Mouse (Mus musculus) liver, postnatal 0 days (tissue): ENCODE measurements at regions not wholly inside any gene's neighbourhood (a gene's known extent, or its start where the extent isn't known, plus 50 kb on each side); places are given as distances from the start of the nearest gene placed in this dataset.

Experiments
- CTCF ChIP-seq: sonication (generic); IDR thresholded peaks from 2 replicates; pipeline ENCODE4 v1.5.1; 2016; ENCODE audit warnings: antibody characterized with exemption, low read depth
- EP300 ChIP-seq: IDR thresholded peaks from 2 replicates; pipeline ENCODE4 v1.6.1; 2016; ENCODE audit warnings: antibody characterized with exemption, low read depth, mild to moderate bottlenecking

DNA sequence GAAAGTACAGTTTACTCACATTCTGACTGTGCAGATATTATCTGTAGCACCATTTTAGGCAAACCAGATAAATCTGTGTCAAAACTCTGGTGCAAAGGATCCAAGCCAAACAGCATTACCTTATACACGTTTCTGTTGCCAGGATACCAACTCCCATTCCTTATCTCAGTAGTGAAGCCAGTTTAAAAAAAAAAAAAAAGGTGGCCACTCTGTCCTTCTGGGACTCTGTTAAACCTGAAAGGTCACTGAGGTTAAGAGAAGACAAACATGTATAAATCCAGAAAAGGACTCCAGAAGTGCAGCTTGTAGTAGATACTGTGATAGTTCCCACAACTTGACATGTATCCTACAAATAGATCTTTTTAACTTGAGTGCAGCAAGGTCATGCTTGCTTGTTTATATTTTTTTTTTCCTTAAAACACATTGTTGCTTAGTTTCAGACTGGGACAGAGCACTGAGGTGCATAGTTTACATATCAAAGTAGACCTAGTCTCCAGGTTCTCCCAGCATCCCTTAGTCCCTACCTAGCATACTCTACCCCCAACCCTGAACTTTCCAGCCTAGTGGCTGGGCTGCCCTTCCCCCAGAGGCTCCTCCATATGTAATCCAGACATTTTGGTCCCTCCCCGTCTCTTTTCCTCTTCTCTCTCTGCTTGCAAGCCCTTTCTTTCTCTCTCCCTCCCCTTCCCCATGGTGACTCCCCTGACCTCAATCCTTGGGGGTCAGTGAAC, 116.7 kb upstream of the Rhobtb1 start:
- TF ChIP-seq CTCF (no peak), EP300 (no peak)
